Mouse (Mus musculus): ENCODE data around the gene Tbc1d30. TPM values are rescaled to one million over a fixed set of nuclear protein-coding genes. Genes with fewer than 3 reads are reported as not detected.
"Not testable (repeated sequence)": the region's sequence is repeated elsewhere in the genome, so short reads cannot be mapped to it uniquely, and the experiment has no call there.

Gene Tbc1d30
- polyA plus RNA-seq, 1 experiment, result 26.0 TPM

DNA sequence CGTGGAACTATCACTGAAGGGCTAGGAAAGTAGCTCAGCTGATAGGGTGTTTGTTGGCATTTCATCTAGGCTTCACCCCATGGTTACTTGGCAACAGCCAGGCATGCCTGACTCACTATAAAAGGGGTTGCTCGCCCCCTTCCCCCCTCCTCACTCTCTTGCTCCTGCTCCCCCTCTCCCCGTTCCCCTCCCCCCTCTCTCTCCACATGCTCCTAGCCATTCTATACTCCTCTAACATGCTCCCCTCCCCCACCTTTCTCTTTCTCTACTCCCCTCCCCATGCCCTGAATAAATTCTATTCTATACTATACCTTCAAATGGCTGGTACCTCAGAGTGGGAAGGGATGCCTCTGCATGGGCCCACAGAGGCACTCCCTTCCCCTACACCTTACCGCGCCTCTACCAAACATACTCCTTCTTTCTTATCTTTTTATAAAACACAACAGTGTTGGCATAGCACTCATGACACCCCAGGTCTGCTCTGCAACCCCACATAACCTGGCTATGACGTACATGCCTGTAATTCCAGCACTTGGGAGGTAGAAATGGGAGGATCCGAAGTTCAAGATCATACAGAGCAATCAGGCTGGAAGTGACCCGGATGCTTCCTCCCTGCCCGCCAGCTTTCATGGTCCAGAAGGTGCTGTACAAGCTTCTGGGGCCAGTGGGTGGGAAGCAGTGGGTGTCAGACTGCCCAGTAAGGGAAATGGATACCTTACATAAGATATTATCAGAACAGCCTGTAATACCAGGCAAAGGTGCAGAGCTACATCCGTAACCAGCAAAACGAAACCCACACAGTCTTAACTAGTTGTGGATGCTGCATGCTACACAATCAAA is 10.1 kb downstream of the Tbc1d30 start:
- Histone ChIP-seq H3K27ac (ENCODE audit: insufficient read depth, low read length) (no peak overlapping the region), H3K27me3 (ENCODE audit: control insufficient read depth, insufficient read depth, low read length) (no peaks in the 10 kb centered on the region), H3K4me3 (replicated peaks; ENCODE audit: insufficient read depth, low read depth, low read length) (no peak overlapping the region), H3K4me1 (ENCODE audit: control insufficient read depth, insufficient read depth, low read length) (no peaks in the 10 kb centered on the region)
- WGBS, result 56% methylated on average over 11 of the region's 11 CpGs
- TF ChIP-seq POLR2A (IDR thresholded peaks at IDR 0.05; ENCODE audit: borderline replicate concordance, insufficient read depth, low read length) (no peak), CTCF (IDR thresholded peaks at IDR 0.05; ENCODE audit: borderline replicate concordance, insufficient read depth, low read depth, low read length) (no peak)
- DNase-seq, result no peak

DNA sequence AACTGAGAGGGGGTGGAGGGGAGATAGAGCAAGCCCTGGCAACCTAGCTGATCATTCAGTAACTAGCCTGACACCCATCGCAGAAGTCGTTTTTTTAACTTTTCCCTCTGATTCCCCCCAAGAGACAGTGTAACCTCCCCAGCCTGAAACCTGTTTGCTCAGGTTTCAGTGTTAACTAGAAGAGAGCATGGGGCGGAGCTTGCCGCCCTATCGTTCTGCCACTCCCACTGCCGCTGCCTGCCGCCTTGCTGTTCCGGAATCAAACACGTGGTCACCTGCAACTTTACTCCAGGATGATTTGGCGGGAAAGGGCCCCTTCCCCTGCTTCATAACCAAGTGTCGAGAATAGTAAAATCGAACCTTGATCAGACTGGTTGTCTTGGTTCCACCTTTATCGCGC is 14.5 kb downstream of the Tbc1d30 start:
- not testable (repeated sequence) for H3K27ac ChIP-seq (ENCODE audit: insufficient read depth, low read length); H3K4me1 ChIP-seq (ENCODE audit: control insufficient read depth, insufficient read depth, low read length); DNase-seq; H3K4me3 ChIP-seq (replicated peaks; ENCODE audit: insufficient read depth, low read depth, low read length); H3K27me3 ChIP-seq (ENCODE audit: control insufficient read depth, insufficient read depth, low read length)
- 83% methylated on average over 14 of the region's 14 CpGs for WGBS

DNA sequence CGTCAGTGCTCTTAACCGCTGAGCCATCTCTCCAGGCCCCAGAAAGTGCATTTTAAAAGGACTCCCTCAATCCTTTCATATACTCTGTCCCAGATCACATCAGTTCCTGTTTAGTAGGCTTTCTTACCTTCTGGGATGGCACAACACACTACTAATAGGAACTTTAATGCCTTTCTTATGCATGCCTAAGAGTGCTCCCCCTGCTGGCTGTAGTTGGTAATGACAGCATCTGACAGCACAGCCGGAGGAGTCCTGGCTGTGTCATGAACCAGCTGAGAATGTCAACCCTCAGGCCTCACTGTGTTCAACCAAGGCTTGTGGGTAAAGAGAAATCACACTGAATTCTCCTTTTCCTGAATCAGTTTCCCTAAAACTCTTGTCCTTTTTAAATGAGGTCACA is 16.5 kb downstream of the Tbc1d30 start:
- DNase-seq, result peak; percentile 56 to 62
- Histone ChIP-seq H3K27me3 (ENCODE audit: control insufficient read depth, insufficient read depth, low read length) (no peaks in the 10 kb centered on the region), H3K27ac (ENCODE audit: insufficient read depth, low read length) (no peak overlapping the region), H3K4me3 (replicated peaks; ENCODE audit: insufficient read depth, low read depth, low read length) (no peak overlapping the region), H3K4me1 (ENCODE audit: control insufficient read depth, insufficient read depth, low read length) (no peaks in the 10 kb centered on the region)
- WGBS, result 66% methylated on average over 3 of the region's 3 CpGs
- no peak for TF ChIP-seq POLR2A (IDR thresholded peaks at IDR 0.05; ENCODE audit: borderline replicate concordance, insufficient read depth, low read length)
- TF ChIP-seq CTCF (IDR thresholded peaks at IDR 0.05; ENCODE audit: borderline replicate concordance, insufficient read depth, low read depth, low read length), result peak; percentile 66; the same call in 1 of the 2 replicates

DNA sequence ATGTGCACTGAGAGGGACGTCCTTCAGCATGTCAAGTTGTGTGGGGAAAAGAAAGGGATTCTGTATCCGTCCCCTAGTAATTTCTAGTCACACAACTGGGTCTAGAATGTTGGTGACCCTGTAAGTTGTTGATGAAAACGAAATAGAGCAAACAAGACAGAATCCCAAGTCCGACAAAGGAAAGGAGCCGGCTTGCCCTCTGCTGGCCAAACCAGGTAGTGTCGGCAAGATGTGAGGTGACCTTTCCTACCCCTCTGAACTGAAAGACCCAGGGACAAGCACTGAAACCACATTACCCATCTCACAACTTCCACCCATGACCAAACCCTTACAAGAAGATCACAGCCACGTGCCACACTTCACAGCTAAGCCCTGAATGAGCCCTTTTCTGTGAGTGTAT is 20.1 kb downstream of the Tbc1d30 start:
- no peak overlapping the region for H3K27ac ChIP-seq (ENCODE audit: insufficient read depth, low read length)
- peak; percentile 56 to 78 for DNase-seq
- H3K27me3 ChIP-seq (ENCODE audit: control insufficient read depth, insufficient read depth, low read length), result no peaks in the 10 kb centered on the region
- no peaks in the 10 kb centered on the region for H3K4me1 ChIP-seq (ENCODE audit: control insufficient read depth, insufficient read depth, low read length)
- 11% methylated on average over 7 of the region's 7 CpGs for WGBS
- TF ChIP-seq POLR2A (IDR thresholded peaks at IDR 0.05; ENCODE audit: borderline replicate concordance, insufficient read depth, low read length) (no peak), CTCF (IDR thresholded peaks at IDR 0.05; ENCODE audit: borderline replicate concordance, insufficient read depth, low read depth, low read length) (peak; percentile 86)
- H3K4me3 ChIP-seq (replicated peaks; ENCODE audit: insufficient read depth, low read depth, low read length), result no peak overlapping the region

DNA sequence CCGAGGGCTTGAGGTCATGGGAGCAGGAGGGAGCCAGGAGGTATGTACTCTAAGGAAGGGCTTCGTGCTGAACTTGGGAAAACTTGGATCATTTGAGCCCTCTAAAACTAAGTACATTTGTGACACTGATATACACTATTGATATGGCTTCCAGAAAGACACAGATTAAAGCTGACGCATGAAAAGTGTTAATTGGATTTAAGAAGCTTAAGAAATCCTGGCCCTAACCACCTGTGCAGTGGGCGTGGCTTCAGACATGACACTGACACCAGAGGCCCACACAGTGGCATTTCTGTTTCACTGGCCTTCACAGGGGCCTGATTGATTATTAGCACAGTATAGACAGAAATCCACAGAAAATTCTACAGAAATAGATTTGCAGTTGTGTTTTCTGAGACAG is 21.5 kb downstream of the Tbc1d30 start:
- no peak overlapping the region for H3K27ac ChIP-seq (ENCODE audit: insufficient read depth, low read length)
- WGBS, result 79% methylated on average over 4 of the region's 4 CpGs
- TF ChIP-seq CTCF (IDR thresholded peaks at IDR 0.05; ENCODE audit: borderline replicate concordance, insufficient read depth, low read depth, low read length), result no peak
- no peak for TF ChIP-seq POLR2A (IDR thresholded peaks at IDR 0.05; ENCODE audit: borderline replicate concordance, insufficient read depth, low read length)
- H3K4me3 ChIP-seq (replicated peaks; ENCODE audit: insufficient read depth, low read depth, low read length), result no peak overlapping the region
- H3K4me1 ChIP-seq (ENCODE audit: control insufficient read depth, insufficient read depth, low read length), result no peaks in the 10 kb centered on the region
- DNase-seq, result no peak
- H3K27me3 ChIP-seq (ENCODE audit: control insufficient read depth, insufficient read depth, low read length), result no peaks in the 10 kb centered on the region

DNA sequence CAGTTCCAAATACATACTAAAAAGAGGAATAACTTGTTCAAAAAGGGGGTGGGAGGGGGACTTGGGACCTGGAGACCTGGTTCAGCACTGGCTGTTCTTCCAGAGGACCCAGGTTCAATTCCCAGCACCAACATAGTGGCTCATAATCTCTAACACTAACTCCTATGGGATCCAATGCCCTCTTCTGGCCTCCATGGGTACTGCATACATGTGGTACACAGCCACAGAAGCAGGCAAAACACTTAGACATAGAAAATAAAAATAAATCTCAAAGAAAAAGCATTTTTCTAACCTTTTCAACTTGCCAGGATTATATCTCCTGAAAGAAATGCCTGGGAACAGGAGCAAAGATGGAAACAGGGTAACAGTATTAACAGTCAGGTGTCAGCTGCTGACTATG is 24.9 kb downstream of the Tbc1d30 start:
- Histone ChIP-seq H3K4me3 (replicated peaks; ENCODE audit: insufficient read depth, low read depth, low read length) (no peak overlapping the region), H3K27me3 (ENCODE audit: control insufficient read depth, insufficient read depth, low read length) (no peaks in the 10 kb centered on the region), H3K27ac (ENCODE audit: insufficient read depth, low read length) (no peak overlapping the region), H3K4me1 (ENCODE audit: control insufficient read depth, insufficient read depth, low read length) (no peaks in the 10 kb centered on the region)
- TF ChIP-seq CTCF (IDR thresholded peaks at IDR 0.05; ENCODE audit: borderline replicate concordance, insufficient read depth, low read depth, low read length), result no peak
- no peak for TF ChIP-seq POLR2A (IDR thresholded peaks at IDR 0.05; ENCODE audit: borderline replicate concordance, insufficient read depth, low read length)
- DNase-seq, result no peak

DNA sequence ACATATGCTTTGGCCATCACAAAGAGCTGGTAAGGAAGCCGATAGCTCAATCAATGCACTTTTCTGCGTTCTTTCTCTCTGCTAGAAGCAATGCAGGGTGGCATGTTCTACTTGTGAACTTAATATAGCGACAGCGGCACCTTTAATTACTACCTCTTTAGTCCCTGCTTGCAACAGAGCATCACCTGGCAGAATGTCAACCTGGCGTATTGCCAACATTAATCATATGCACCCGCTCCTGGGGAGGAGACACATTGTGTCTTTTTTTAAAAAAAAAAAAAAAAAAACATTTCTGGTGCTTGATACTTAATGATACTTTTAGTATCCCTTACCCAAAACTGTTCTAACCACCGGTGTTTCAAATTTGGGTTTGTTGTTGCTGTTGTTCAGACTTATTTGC is 27.6 kb downstream of the Tbc1d30 start:
- DNase-seq, result peak; percentile 40 to 50
- TF ChIP-seq CTCF (IDR thresholded peaks at IDR 0.05; ENCODE audit: borderline replicate concordance, insufficient read depth, low read depth, low read length) (no peak), POLR2A (IDR thresholded peaks at IDR 0.05; ENCODE audit: borderline replicate concordance, insufficient read depth, low read length) (no peak)
- WGBS, result 31% methylated on average over 7 of the region's 7 CpGs
- H3K27me3 ChIP-seq (ENCODE audit: control insufficient read depth, insufficient read depth, low read length), result no peaks in the 10 kb centered on the region
- no peaks in the 10 kb centered on the region for H3K4me1 ChIP-seq (ENCODE audit: control insufficient read depth, insufficient read depth, low read length)
- H3K27ac ChIP-seq (ENCODE audit: insufficient read depth, low read length), result no peak overlapping the region
- no peak overlapping the region for H3K4me3 ChIP-seq (replicated peaks; ENCODE audit: insufficient read depth, low read depth, low read length)

DNA sequence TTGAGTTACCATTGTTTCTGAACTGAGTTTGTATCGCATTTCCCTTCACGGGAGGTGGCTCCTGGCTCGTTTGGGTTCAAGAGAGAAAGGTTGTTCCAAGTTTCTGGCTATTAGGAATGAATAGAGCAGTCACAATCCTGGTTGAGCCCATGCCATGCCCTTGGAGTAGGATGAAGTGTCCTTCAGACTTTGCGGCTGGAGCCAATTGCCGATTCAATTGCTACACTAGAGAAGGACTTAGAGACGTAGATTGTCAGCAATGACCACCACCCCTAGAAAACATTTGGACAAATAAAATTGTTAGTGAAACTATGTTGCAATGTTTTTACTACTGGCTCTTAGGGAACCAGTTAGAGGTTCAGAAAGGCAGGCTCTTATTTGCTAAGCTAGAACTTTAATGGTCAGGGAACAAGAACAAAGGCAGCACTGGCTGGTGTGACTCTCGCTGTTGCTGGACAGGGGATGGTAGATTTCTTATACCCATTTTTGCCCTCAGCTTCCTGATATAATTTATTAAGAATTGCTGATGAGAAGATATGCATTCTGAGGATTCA is 32.6 kb downstream of the Tbc1d30 start:
- Histone ChIP-seq H3K27me3 (ENCODE audit: control insufficient read depth, insufficient read depth, low read length) (no peaks in the 10 kb centered on the region), H3K27ac (ENCODE audit: insufficient read depth, low read length) (no peak overlapping the region), H3K4me1 (ENCODE audit: control insufficient read depth, insufficient read depth, low read length) (no peaks in the 10 kb centered on the region), H3K4me3 (replicated peaks; ENCODE audit: insufficient read depth, low read depth, low read length) (no peak overlapping the region)
- WGBS, result 76% methylated on average over 7 of the region's 7 CpGs
- TF ChIP-seq CTCF (IDR thresholded peaks at IDR 0.05; ENCODE audit: borderline replicate concordance, insufficient read depth, low read depth, low read length) (no peak), POLR2A (IDR thresholded peaks at IDR 0.05; ENCODE audit: borderline replicate concordance, insufficient read depth, low read length) (no peak)
- no peak for DNase-seq

Measured in cerebellum, adult 2 months (tissue).